Mouse (Mus musculus) megakaryocyte, embryonic 14.5 days (primary cell): ENCODE results near the gene Gstm1.

Source experiments
- FLI1 ChIP-seq: IDR thresholded peaks from 2 replicates; pipeline ENCODE4 v1.6.1; 2012; ENCODE audit warnings: low read length, inconsistent platforms, mixed read lengths
- GATA1 ChIP-seq: IDR thresholded peaks from 3 replicates; pipeline ENCODE4 v1.6.1; 2012; ENCODE audit warnings: mixed read lengths, low read length, inconsistent platforms, borderline replicate concordance

GRCm38 (mm10) chr3:108065551-108065950, 47.8 kb upstream of the Gstm1 start:
- no peak for TF ChIP-seq GATA1
- no peak for TF ChIP-seq FLI1
